Mouse (Mus musculus): ENCODE measurements around the gene Nck2.
"Not testable (repeated sequence)": the region's sequence is repeated elsewhere in the genome, so short reads cannot be mapped to it uniquely, and the experiment has no call there.

- not testable (repeated sequence) for TF ChIP-seq CTCF (IDR thresholded peaks at IDR 0.05; ENCODE audit: borderline replicate concordance, insufficient read depth, low read depth, low read length); POLR2A (IDR thresholded peaks at IDR 0.05; ENCODE audit: borderline replicate concordance, insufficient read depth, low read length)
Observed at GRCm38 (mm10) chr1:43553989-43554679, 109.8 kb downstream of the Nck2 start.
